Mouse (Mus musculus): ENCODE results near the gene Rbx1. TPM values are rescaled to one million over a fixed set of nuclear protein-coding genes. Genes with fewer than 3 reads are reported as not detected.

The Rbx1 gene
- polyA plus RNA-seq, 1 experiment = 191 TPM

DNA sequence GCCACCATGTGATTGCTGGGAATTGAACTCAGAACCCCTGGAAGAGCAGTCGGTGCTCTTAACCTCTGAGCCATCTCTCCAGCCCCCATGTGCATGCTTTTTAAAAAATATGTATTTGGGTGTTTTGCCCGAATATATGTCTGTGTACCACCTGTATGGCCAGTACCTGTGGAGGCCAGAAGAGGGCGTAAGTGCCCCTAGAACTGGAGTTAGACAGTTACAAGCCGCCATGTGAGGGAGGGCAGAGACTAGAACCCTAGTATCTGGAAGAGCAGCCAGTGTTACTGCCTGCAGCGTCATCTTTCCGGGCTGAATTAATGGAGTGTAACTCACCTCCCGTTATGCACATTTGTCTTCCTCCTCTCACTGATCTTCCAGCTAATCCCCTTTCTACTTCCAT, 4.6 kb upstream of the Rbx1 start:
- Histone ChIP-seq H3K27me3 (ENCODE audit: control insufficient read depth, insufficient read depth, low read length, poor library complexity, severe bottlenecking) (no peaks in the 10 kb centered on the region), H3K9ac (ENCODE audit: low read depth, poor library complexity, severe bottlenecking) (no peak overlapping the region), H3K4me3 (ENCODE audit: low read depth, low read length) (no peak overlapping the region), H3K27ac (ENCODE audit: insufficient read depth, low read length) (no peak overlapping the region), H3K4me1 (ENCODE audit: control insufficient read depth, insufficient read depth, low read length) (no peaks in the 10 kb centered on the region), H3K9me3 (replicated peaks; ENCODE audit: control insufficient read depth, insufficient read depth, low read length, poor library complexity, severe bottlenecking) (no peaks in the 10 kb centered on the region), H3K36me3 (ENCODE audit: control insufficient read depth, insufficient read depth, low read length, poor library complexity, severe bottlenecking) (0 out of 2 replicates have a peak, but pooled peaks cover 7% of the 10 kb centered on the region)
- no peak for TF ChIP-seq EP300 (IDR thresholded peaks at IDR 0.05; ENCODE audit: insufficient read depth, low read depth, low read length)
- TF ChIP-seq POLR2A (IDR thresholded peaks at IDR 0.05; ENCODE audit: insufficient read depth, low read length) = no peak
- peak; percentile 52 for TF ChIP-seq CTCF (IDR thresholded peaks at IDR 0.05; ENCODE audit: low read depth, low read length)

- Histone ChIP-seq H3K27me3 (ENCODE audit: control insufficient read depth, insufficient read depth, low read length, poor library complexity, severe bottlenecking) (no peaks in the 10 kb centered on the region), H3K9ac (ENCODE audit: low read depth, poor library complexity, severe bottlenecking) (peak overlapping the region; percentile 88), H3K4me1 (ENCODE audit: control insufficient read depth, insufficient read depth, low read length) (no peaks in the 10 kb centered on the region), H3K27ac (ENCODE audit: insufficient read depth, low read length) (peak overlapping the region; percentile 79), H3K36me3 (ENCODE audit: control insufficient read depth, insufficient read depth, low read length, poor library complexity, severe bottlenecking) (peaks cover 11% of the 10 kb centered on the region), H3K4me3 (ENCODE audit: low read depth, low read length) (peak overlapping the region; percentile 97), H3K9me3 (replicated peaks; ENCODE audit: control insufficient read depth, insufficient read depth, low read length, poor library complexity, severe bottlenecking) (no peaks in the 10 kb centered on the region)
- TF ChIP-seq CTCF (IDR thresholded peaks at IDR 0.05; ENCODE audit: low read depth, low read length) (no peak), EP300 (IDR thresholded peaks at IDR 0.05; ENCODE audit: insufficient read depth, low read depth, low read length) (no peak), POLR2A (IDR thresholded peaks at IDR 0.05; ENCODE audit: insufficient read depth, low read length) (no peak)
These were observed 958 bp upstream of the Rbx1 start for GRCm38 (mm10) chr15:81465016-81465660.

- peaks cover 22% of the 10 kb centered on the region for H3K36me3 ChIP-seq (ENCODE audit: control insufficient read depth, insufficient read depth, low read length, poor library complexity, severe bottlenecking)
- H3K9me3 ChIP-seq (replicated peaks; ENCODE audit: control insufficient read depth, insufficient read depth, low read length, poor library complexity, severe bottlenecking) = no peaks in the 10 kb centered on the region
- H3K9ac ChIP-seq (ENCODE audit: low read depth, poor library complexity, severe bottlenecking) = peak overlapping the region; percentile 84
- peak overlapping the region; percentile 98 for H3K4me3 ChIP-seq (ENCODE audit: low read depth, low read length)
- peak overlapping the region; percentile 29; the same call in 1 of the 2 replicates for H3K27ac ChIP-seq (ENCODE audit: insufficient read depth, low read length)
- TF ChIP-seq EP300 (IDR thresholded peaks at IDR 0.05; ENCODE audit: insufficient read depth, low read depth, low read length) (no peak), CTCF (IDR thresholded peaks at IDR 0.05; ENCODE audit: low read depth, low read length) (no peak), POLR2A (IDR thresholded peaks at IDR 0.05; ENCODE audit: insufficient read depth, low read length) (no peak)
- no peaks in the 10 kb centered on the region for H3K4me1 ChIP-seq (ENCODE audit: control insufficient read depth, insufficient read depth, low read length)
- no peaks in the 10 kb centered on the region for H3K27me3 ChIP-seq (ENCODE audit: control insufficient read depth, insufficient read depth, low read length, poor library complexity, severe bottlenecking)
These were observed 630 bp downstream of the Rbx1 start for GRCm38 (mm10) chr15:81466738-81467113.

DNA sequence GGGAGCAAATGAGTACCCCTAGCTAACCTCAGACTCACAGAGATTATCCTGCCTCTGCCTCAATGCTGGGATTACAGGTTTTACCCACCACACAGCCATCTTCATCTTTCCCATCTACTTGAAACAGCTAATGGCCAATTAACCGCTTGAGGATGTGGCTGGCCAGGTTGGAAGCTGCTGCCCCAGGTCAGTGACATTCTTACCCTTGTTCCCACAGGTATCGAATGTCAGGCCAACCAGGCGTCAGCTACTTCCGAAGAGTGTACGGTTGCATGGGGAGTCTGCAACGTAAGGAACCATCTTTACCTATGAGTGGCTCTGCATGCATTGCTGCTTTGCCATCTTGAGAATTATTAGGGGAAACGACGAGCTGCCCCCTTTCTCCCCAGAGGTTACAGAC, 4.6 kb downstream of the Rbx1 start:
- TF ChIP-seq POLR2A (IDR thresholded peaks at IDR 0.05; ENCODE audit: insufficient read depth, low read length) (no peak), EP300 (IDR thresholded peaks at IDR 0.05; ENCODE audit: insufficient read depth, low read depth, low read length) (no peak), CTCF (IDR thresholded peaks at IDR 0.05; ENCODE audit: low read depth, low read length) (no peak)
- H3K9ac ChIP-seq (ENCODE audit: low read depth, poor library complexity, severe bottlenecking) = no peak overlapping the region
- no peaks in the 10 kb centered on the region for H3K4me1 ChIP-seq (ENCODE audit: control insufficient read depth, insufficient read depth, low read length)
- H3K4me3 ChIP-seq (ENCODE audit: low read depth, low read length) = no peak overlapping the region
- no peaks in the 10 kb centered on the region for H3K27me3 ChIP-seq (ENCODE audit: control insufficient read depth, insufficient read depth, low read length, poor library complexity, severe bottlenecking)
- peaks cover 46% of the 10 kb centered on the region for H3K36me3 ChIP-seq (ENCODE audit: control insufficient read depth, insufficient read depth, low read length, poor library complexity, severe bottlenecking)
- no peak overlapping the region for H3K27ac ChIP-seq (ENCODE audit: insufficient read depth, low read length)
- H3K9me3 ChIP-seq (replicated peaks; ENCODE audit: control insufficient read depth, insufficient read depth, low read length, poor library complexity, severe bottlenecking) = no peaks in the 10 kb centered on the region

GRCm38 (mm10) chr15:81472256-81472655, 6.2 kb downstream of the Rbx1 start:
- Histone ChIP-seq H3K27ac (ENCODE audit: insufficient read depth, low read length) (no peak overlapping the region), H3K36me3 (ENCODE audit: control insufficient read depth, insufficient read depth, low read length, poor library complexity, severe bottlenecking) (peaks cover 46% of the 10 kb centered on the region), H3K4me1 (ENCODE audit: control insufficient read depth, insufficient read depth, low read length) (no peaks in the 10 kb centered on the region), H3K9me3 (replicated peaks; ENCODE audit: control insufficient read depth, insufficient read depth, low read length, poor library complexity, severe bottlenecking) (no peaks in the 10 kb centered on the region), H3K9ac (ENCODE audit: low read depth, poor library complexity, severe bottlenecking) (no peak overlapping the region), H3K4me3 (ENCODE audit: low read depth, low read length) (no peak overlapping the region), H3K27me3 (ENCODE audit: control insufficient read depth, insufficient read depth, low read length, poor library complexity, severe bottlenecking) (no peaks in the 10 kb centered on the region)
- TF ChIP-seq CTCF (IDR thresholded peaks at IDR 0.05; ENCODE audit: low read depth, low read length) (no peak), POLR2A (IDR thresholded peaks at IDR 0.05; ENCODE audit: insufficient read depth, low read length) (no peak), EP300 (IDR thresholded peaks at IDR 0.05; ENCODE audit: insufficient read depth, low read depth, low read length) (no peak)

DNA sequence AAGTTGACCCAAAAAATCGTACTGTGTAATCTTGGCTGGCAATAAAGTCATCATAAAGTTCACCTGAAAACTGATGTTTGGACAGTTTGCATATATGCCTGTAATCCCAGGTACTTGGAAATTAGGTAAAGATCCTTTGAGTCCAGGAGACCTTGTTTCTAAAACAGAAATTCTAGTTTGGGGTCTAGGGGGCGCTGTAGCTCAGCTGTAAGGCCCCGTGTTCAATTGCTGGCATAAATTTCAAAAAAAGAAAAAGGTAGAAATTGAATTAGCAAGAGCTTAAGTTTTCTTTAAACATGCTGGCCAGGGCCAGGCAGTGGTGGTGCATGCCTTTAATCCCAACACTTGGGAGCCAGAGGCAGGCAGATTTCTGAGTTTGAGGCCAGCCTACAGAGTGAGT, 9.6 kb downstream of the Rbx1 start:
- Histone ChIP-seq H3K27ac (ENCODE audit: insufficient read depth, low read length) (peak overlapping the region; percentile 37; the same call in 1 of the 2 replicates), H3K9ac (ENCODE audit: low read depth, poor library complexity, severe bottlenecking) (no peak overlapping the region), H3K4me3 (ENCODE audit: low read depth, low read length) (no peak overlapping the region), H3K9me3 (replicated peaks; ENCODE audit: control insufficient read depth, insufficient read depth, low read length, poor library complexity, severe bottlenecking) (no peaks in the 10 kb centered on the region), H3K36me3 (ENCODE audit: control insufficient read depth, insufficient read depth, low read length, poor library complexity, severe bottlenecking) (peaks cover 34% of the 10 kb centered on the region), H3K27me3 (ENCODE audit: control insufficient read depth, insufficient read depth, low read length, poor library complexity, severe bottlenecking) (no peaks in the 10 kb centered on the region), H3K4me1 (ENCODE audit: control insufficient read depth, insufficient read depth, low read length) (no peaks in the 10 kb centered on the region)
- TF ChIP-seq EP300 (IDR thresholded peaks at IDR 0.05; ENCODE audit: insufficient read depth, low read depth, low read length) (no peak), CTCF (IDR thresholded peaks at IDR 0.05; ENCODE audit: low read depth, low read length) (peak; percentile 12)

All from ES-Bruce4 (cell line).